Mouse (Mus musculus): Measurements from ENCODE around the gene Jazf1. TPM values are rescaled to one million over a fixed set of nuclear protein-coding genes. Genes with fewer than 3 reads are reported as not detected.

Gene Jazf1
- polyA plus RNA-seq, 1 experiment = 0.43 TPM

DNA sequence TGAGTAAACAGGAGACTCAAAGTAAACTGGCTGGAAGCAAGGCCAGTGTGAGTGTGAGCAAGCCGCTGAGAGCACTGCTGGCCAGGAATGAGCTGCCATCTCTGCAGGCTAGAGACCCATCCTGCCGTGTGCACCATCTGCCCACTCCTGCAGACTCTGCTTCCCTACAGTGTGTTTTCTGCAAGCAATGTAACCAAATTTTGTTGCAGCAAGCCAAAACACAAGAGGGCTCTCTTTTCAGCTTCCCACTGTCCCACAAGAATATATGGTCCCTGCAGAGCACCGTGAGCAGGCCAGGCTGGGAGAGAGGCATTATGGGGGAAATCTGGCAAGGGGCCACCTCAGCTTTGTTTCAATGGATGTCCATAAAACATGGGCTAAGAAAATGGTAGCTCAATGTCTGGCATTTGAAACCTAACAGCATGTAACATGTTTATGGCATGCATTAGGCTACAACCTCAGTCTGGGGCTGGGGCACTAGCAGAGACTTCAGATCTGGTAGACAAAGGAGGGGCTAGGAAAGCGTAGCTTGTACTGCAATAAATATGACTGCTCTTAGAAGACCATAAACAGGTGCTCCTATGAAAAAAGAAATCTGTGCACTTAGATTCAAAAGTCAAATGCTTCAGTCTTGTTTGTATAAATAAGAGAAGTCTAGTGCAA lies 180.8 kb downstream of the Jazf1 start:
- 86% methylated on average over 4 of the region's 4 CpGs for WGBS
- H3K4me1 ChIP-seq (ENCODE audit: control insufficient read depth, insufficient read depth, insufficient read length) = no peaks in the 10 kb centered on the region
- no peaks in the 10 kb centered on the region for H3K27me3 ChIP-seq (ENCODE audit: control insufficient read depth, insufficient read depth, low read length)
- no peak for TF ChIP-seq POLR2A (IDR thresholded peaks at IDR 0.05; ENCODE audit: low read depth, low read length)
- no peak for TF ChIP-seq CTCF (IDR thresholded peaks at IDR 0.05; ENCODE audit: extremely low read depth, insufficient read depth, insufficient read length, insufficient replicate concordance)
- no peak overlapping the region for H3K27ac ChIP-seq (ENCODE audit: insufficient read depth, low read length)
- no peak for DNase-seq (ENCODE audit: low read depth in 1 of 2, low spot score in 2 of 2)
- no peak overlapping the region for H3K4me3 ChIP-seq (ENCODE audit: extremely low read depth, insufficient read depth, insufficient read length)
- no peaks in the 10 kb centered on the region for H3K36me3 ChIP-seq (ENCODE audit: control insufficient read depth, insufficient read depth, low read length)

DNA sequence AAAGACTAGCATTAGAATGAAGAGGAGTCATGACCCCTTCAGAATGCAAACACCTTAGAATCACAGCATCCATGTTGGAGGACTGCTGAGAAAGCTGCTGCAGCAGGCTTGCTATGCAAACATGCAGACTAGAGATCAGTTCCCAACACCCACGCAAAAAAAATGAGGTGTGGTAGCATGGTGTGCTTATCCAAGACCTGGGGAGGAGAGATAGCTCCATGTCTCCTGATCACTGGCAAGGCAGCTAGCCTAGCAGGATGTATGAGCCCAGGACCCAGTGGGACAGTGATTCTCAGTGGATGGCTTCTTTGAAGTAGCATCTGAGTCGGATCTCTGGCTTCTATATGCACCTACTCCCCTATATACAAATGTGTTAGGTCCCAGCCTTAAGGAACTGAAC lies 184.7 kb downstream of the Jazf1 start:
- H3K27ac ChIP-seq (ENCODE audit: insufficient read depth, low read length) = no peak overlapping the region
- WGBS = 83% methylated on average over 2 of the region's 2 CpGs
- H3K4me3 ChIP-seq (ENCODE audit: extremely low read depth, insufficient read depth, insufficient read length) = no peak overlapping the region
- TF ChIP-seq POLR2A (IDR thresholded peaks at IDR 0.05; ENCODE audit: low read depth, low read length) = no peak
- no peak for DNase-seq (ENCODE audit: low read depth in 1 of 2, low spot score in 2 of 2)
- H3K27me3 ChIP-seq (ENCODE audit: control insufficient read depth, insufficient read depth, low read length) = no peaks in the 10 kb centered on the region
- no peaks in the 10 kb centered on the region for H3K36me3 ChIP-seq (ENCODE audit: control insufficient read depth, insufficient read depth, low read length)
- H3K4me1 ChIP-seq (ENCODE audit: control insufficient read depth, insufficient read depth, insufficient read length) = no peaks in the 10 kb centered on the region

DNA sequence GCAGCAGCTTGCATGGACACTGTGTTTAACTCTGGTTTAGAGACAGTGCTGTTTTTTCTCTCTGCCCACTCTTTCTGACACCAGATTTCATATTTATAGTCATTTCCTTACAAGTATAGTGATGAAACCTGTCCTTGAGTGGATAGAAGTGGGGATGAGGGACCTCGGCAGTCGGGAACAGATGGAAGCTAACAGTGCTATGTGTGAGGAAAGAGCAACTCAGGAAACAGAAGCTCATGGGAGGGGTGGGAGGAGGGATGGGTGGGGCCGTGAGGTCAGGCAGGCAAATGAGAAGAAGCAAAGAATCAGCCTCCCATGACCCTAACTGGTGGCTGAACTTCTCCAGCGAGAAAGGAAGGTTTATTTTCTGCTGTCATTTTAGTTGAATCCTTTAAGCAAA lies 191.3 kb downstream of the Jazf1 start:
- WGBS = 38% methylated on average over 4 of the region's 4 CpGs
- TF ChIP-seq POLR2A (IDR thresholded peaks at IDR 0.05; ENCODE audit: low read depth, low read length) = no peak
- no peak for TF ChIP-seq CTCF (IDR thresholded peaks at IDR 0.05; ENCODE audit: extremely low read depth, insufficient read depth, insufficient read length, insufficient replicate concordance)

GRCm38 (mm10) chr6:52871306-52871705 lies 197.1 kb downstream of the Jazf1 start:
- H3K27ac ChIP-seq (ENCODE audit: insufficient read depth, low read length) = no peak overlapping the region
- H3K27me3 ChIP-seq (ENCODE audit: control insufficient read depth, insufficient read depth, low read length) = no peaks in the 10 kb centered on the region
- H3K4me1 ChIP-seq (ENCODE audit: control insufficient read depth, insufficient read depth, insufficient read length) = 0 out of 2 replicates have a peak, but pooled peaks cover 1% of the 10 kb centered on the region
- 59% methylated on average over 2 of the region's 2 CpGs for WGBS
- TF ChIP-seq CTCF (IDR thresholded peaks at IDR 0.05; ENCODE audit: extremely low read depth, insufficient read depth, insufficient read length, insufficient replicate concordance) (no peak), POLR2A (IDR thresholded peaks at IDR 0.05; ENCODE audit: low read depth, low read length) (no peak)
- no peak overlapping the region for H3K4me3 ChIP-seq (ENCODE audit: extremely low read depth, insufficient read depth, insufficient read length)
- no peaks in the 10 kb centered on the region for H3K36me3 ChIP-seq (ENCODE audit: control insufficient read depth, insufficient read depth, low read length)
- DNase-seq (ENCODE audit: low read depth in 1 of 2, low spot score in 2 of 2) = no peak

More for the DNA sequence above, 191.3 kb downstream of the Jazf1 start:
- Histone ChIP-seq H3K27ac (ENCODE audit: insufficient read depth, low read length) (no peak overlapping the region), H3K4me1 (ENCODE audit: control insufficient read depth, insufficient read depth, insufficient read length) (peaks cover 4% of the 10 kb centered on the region; the same call in 1 of the 2 replicates), H3K36me3 (ENCODE audit: control insufficient read depth, insufficient read depth, low read length) (no peaks in the 10 kb centered on the region), H3K27me3 (ENCODE audit: control insufficient read depth, insufficient read depth, low read length) (no peaks in the 10 kb centered on the region), H3K4me3 (ENCODE audit: extremely low read depth, insufficient read depth, insufficient read length) (no peak overlapping the region)
- DNase-seq (ENCODE audit: low read depth in 1 of 2, low spot score in 2 of 2) = peak; percentile 10 to 19

- TF ChIP-seq POLR2A (IDR thresholded peaks at IDR 0.05; ENCODE audit: low read depth, low read length) (no peak), CTCF (IDR thresholded peaks at IDR 0.05; ENCODE audit: extremely low read depth, insufficient read depth, insufficient read length, insufficient replicate concordance) (no peak)
- WGBS = 92% methylated on average over 2 of the region's 2 CpGs
- H3K4me3 ChIP-seq (ENCODE audit: extremely low read depth, insufficient read depth, insufficient read length) = no peak overlapping the region
Observed at GRCm38 (mm10) chr6:52869252-52869651, 199.2 kb downstream of the Jazf1 start.

GRCm38 (mm10) chr6:52868352-52868751 lies 200.1 kb downstream of the Jazf1 start:
- Histone ChIP-seq H3K4me3 (ENCODE audit: extremely low read depth, insufficient read depth, insufficient read length) (no peak overlapping the region), H3K27me3 (ENCODE audit: control insufficient read depth, insufficient read depth, low read length) (no peaks in the 10 kb centered on the region), H3K4me1 (ENCODE audit: control insufficient read depth, insufficient read depth, insufficient read length) (peaks cover 1% of the 10 kb centered on the region; the same call in 1 of the 2 replicates), H3K36me3 (ENCODE audit: control insufficient read depth, insufficient read depth, low read length) (no peaks in the 10 kb centered on the region), H3K27ac (ENCODE audit: insufficient read depth, low read length) (no peak overlapping the region)
- TF ChIP-seq CTCF (IDR thresholded peaks at IDR 0.05; ENCODE audit: extremely low read depth, insufficient read depth, insufficient read length, insufficient replicate concordance) = no peak
- TF ChIP-seq POLR2A (IDR thresholded peaks at IDR 0.05; ENCODE audit: low read depth, low read length) = no peak
- no peak for DNase-seq (ENCODE audit: low read depth in 1 of 2, low spot score in 2 of 2)
- 39% methylated on average over 2 of the region's 2 CpGs for WGBS

More at GRCm38 (mm10) chr6:52869252-52869651, 199.2 kb downstream of the Jazf1 start:
- peaks cover 1% of the 10 kb centered on the region; the same call in 1 of the 2 replicates for H3K4me1 ChIP-seq (ENCODE audit: control insufficient read depth, insufficient read depth, insufficient read length)
- H3K27me3 ChIP-seq (ENCODE audit: control insufficient read depth, insufficient read depth, low read length) = no peaks in the 10 kb centered on the region
- no peak for DNase-seq (ENCODE audit: low read depth in 1 of 2, low spot score in 2 of 2)
- no peak overlapping the region for H3K27ac ChIP-seq (ENCODE audit: insufficient read depth, low read length)
- no peaks in the 10 kb centered on the region for H3K36me3 ChIP-seq (ENCODE audit: control insufficient read depth, insufficient read depth, low read length)

DNA sequence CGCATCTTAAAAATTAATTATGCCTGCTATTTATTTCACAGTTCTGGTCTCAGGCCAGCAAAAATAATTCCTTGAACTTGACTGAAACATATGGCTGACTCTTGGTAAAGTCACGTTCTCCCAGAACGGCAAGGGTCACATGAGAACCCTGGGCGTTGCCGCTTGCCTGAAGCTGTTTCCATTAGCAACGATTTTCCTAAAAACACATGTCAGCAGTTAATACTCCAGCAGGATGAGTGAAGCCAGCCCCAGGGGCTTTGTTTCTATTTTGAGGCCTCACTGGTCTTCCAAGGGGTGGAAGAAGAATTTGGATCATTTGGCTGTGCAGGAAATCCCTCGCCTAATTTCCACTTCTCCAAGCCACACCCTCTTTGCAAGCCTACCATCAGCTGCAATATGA lies 206.5 kb downstream of the Jazf1 start:
- Histone ChIP-seq H3K36me3 (ENCODE audit: control insufficient read depth, insufficient read depth, low read length) (no peaks in the 10 kb centered on the region), H3K27ac (ENCODE audit: insufficient read depth, low read length) (no peak overlapping the region), H3K27me3 (ENCODE audit: control insufficient read depth, insufficient read depth, low read length) (no peaks in the 10 kb centered on the region), H3K4me3 (ENCODE audit: extremely low read depth, insufficient read depth, insufficient read length) (no peak overlapping the region), H3K4me1 (ENCODE audit: control insufficient read depth, insufficient read depth, insufficient read length) (no peaks in the 10 kb centered on the region; the same call in 1 of the 2 replicates)
- DNase-seq (ENCODE audit: low read depth in 1 of 2, low spot score in 2 of 2) = no peak
- TF ChIP-seq CTCF (IDR thresholded peaks at IDR 0.05; ENCODE audit: extremely low read depth, insufficient read depth, insufficient read length, insufficient replicate concordance) (no peak), POLR2A (IDR thresholded peaks at IDR 0.05; ENCODE audit: low read depth, low read length) (no peak)
- WGBS = 86% methylated on average over 7 of the region's 7 CpGs

All from spleen, adult 2 months (tissue).